Mouse (Mus musculus) lung, adult 2 months (tissue): ENCODE results near the gene Dgki. TPM values are rescaled to one million over a fixed set of nuclear protein-coding genes. Genes with fewer than 3 reads are reported as not detected.

Experiments used
- DNase-seq: peaks from one replicate; pipeline ENCODE4 v3.0.0; 2022
- H3K4me1 ChIP-seq: fragments of 200-500 bp; 2 replicates; pipeline ENCODE4 v1.6.1; 2011; ENCODE audit warnings: low read length; ENCODE audit not compliant: control insufficient read depth, insufficient read depth
- H3K4me3 ChIP-seq: fragments of 200-500 bp; replicated peaks from 2 replicates; pipeline ENCODE3; 2011; ENCODE audit warnings: low read depth, mild to moderate bottlenecking, control low read depth, low read length; ENCODE audit errors: extremely low read depth
- CTCF ChIP-seq: fragments of 200-500 bp; IDR thresholded peaks from 2 replicates; pipeline ENCODE4 v1.5.1; 2011; ENCODE audit warnings: mild to moderate bottlenecking, low read length, control low read depth; ENCODE audit not compliant: insufficient read depth
- POLR2A ChIP-seq: fragments of 200-500 bp; IDR thresholded peaks from 2 replicates; pipeline ENCODE4 v1.6.1; 2011; ENCODE audit warnings: low read depth, mild to moderate bottlenecking, control low read depth, low read length, borderline replicate concordance; ENCODE audit errors: extremely low read depth
- WGBS: fragments of 180-500 bp; shearing (Covaris S2); methylation state at CpG from one replicate; pipeline ENCODE4 v1.1.7; 2018; 5-methylcytosine and 5-hydroxymethylcytosine counted together
- polyA plus RNA-seq: library from polyadenylated mRNA; depleted of rRNA; stranded (reverse); fragments of >200 nt; gene quantifications from 2 replicates; pipeline ENCODE4 v1.2.3, GENCODE M21; 2012; rRNA removed

Gene Dgki
- polyA plus RNA-seq, 1 experiment, result 0.09 TPM

- no peak for TF ChIP-seq POLR2A
- TF ChIP-seq CTCF, result no peak
- Histone ChIP-seq H3K4me3 (no peak overlapping the region), H3K4me1 (no peaks in the 10 kb centered on the region)
- 69% methylated on average over 3 of the region's 3 CpGs for WGBS
- no peak for DNase-seq
Measured at GRCm38 (mm10) chr6:36797066-36797655, 502.8 kb downstream of the Dgki start.

Other genes starting within 250 kb of the Dgki start
- gene Creb3l2, start 142.0 kb upstream of the Dgki start, polyA plus RNA-seq, result 21.0 and 24.1 TPM in 2 replicates
- 0.04 TPM in 1 of 2 replicates, not detected in the other for gene Akr1d1, start 230.0 kb upstream of the Dgki start, polyA plus RNA-seq